Mouse (Mus musculus) hindbrain, embryonic 10.5 days (tissue): Measurements from ENCODE around the gene Myo16. TPM values are rescaled to one million over a fixed set of nuclear protein-coding genes. Genes with fewer than 3 reads are reported as not detected.

Experiments used
- DNase-seq: peaks from one replicate; pipeline ENCODE4 v3.0.0-alpha.2; 2017; ENCODE audit warnings: low spot score
- H3K27ac ChIP-seq: fragments of 300-500 bp; sonication (generic); 2 replicates; pipeline ENCODE4 v1.5.1; 2016; ENCODE audit warnings: mild to moderate bottlenecking, moderate library complexity
- H3K27me3 ChIP-seq: fragments of 300-500 bp; sonication (generic); 2 replicates; pipeline ENCODE4 v1.6.1; 2016; ENCODE audit warnings: mild to moderate bottlenecking; ENCODE audit not compliant: poor library complexity, insufficient read depth, severe bottlenecking
- H3K36me3 ChIP-seq: fragments of 300-500 bp; sonication (generic); 2 replicates; pipeline ENCODE4 v1.6.1; 2016; ENCODE audit warnings: mild to moderate bottlenecking, moderate library complexity
- H3K4me1 ChIP-seq: fragments of 300-500 bp; sonication (generic); replicated peaks from 2 replicates; pipeline ENCODE4 v1.6.1; 2016; ENCODE audit warnings: mild to moderate bottlenecking
- H3K4me3 ChIP-seq: fragments of 300-500 bp; sonication (generic); 2 replicates; pipeline ENCODE4 v1.5.1; 2016; ENCODE audit warnings: mild to moderate bottlenecking, moderate library complexity
- H3K9me3 ChIP-seq: fragments of 300-500 bp; sonication (generic); 2 replicates; pipeline ENCODE4 v1.6.1; 2016; ENCODE audit warnings: mild to moderate bottlenecking, moderate library complexity
- WGBS: fragments of 180-500 bp; shearing (Covaris S2); methylation state at CpG from one replicate; pipeline ENCODE4 v1.1.7; 2016; 5-methylcytosine and 5-hydroxymethylcytosine counted together
- polyA plus RNA-seq: library from polyadenylated mRNA; unstranded; fragments of >200 nt; fragmentation: Nextera tagmentation; extraction: Ambion mirVana; gene quantifications from 2 replicates; pipeline ENCODE4 v1.2.1, GENCODE M21; 2016

Myo16 gene
- polyA plus RNA-seq, 1 experiment from 2014 or later, result 2.8 TPM

GRCm38 (mm10) chr8:10561616-10562015, 407.9 kb downstream of the Myo16 start:
- Histone ChIP-seq H3K4me3 (no peak overlapping the region), H3K27me3 (no peaks in the 10 kb centered on the region), H3K27ac (no peak overlapping the region), H3K4me1 (peaks cover 23% of the 10 kb centered on the region), H3K36me3 (peaks cover 5% of the 10 kb centered on the region; the same call in 1 of the 2 replicates), H3K9me3 (no peaks in the 10 kb centered on the region)
- WGBS, result 76% methylated on average over 5 of the region's 5 CpGs
- no peak for DNase-seq

GRCm38 (mm10) chr8:10562046-10562445, 408.3 kb downstream of the Myo16 start:
- WGBS, result 69% methylated on average over 13 of the region's 13 CpGs
- Histone ChIP-seq H3K4me1 (peaks cover 23% of the 10 kb centered on the region), H3K27ac (no peak overlapping the region), H3K9me3 (no peaks in the 10 kb centered on the region), H3K27me3 (no peaks in the 10 kb centered on the region), H3K4me3 (no peak overlapping the region), H3K36me3 (peaks cover 5% of the 10 kb centered on the region; the same call in 1 of the 2 replicates)
- DNase-seq, result no peak

- WGBS, result 89% methylated on average over 9 of the region's 9 CpGs
- no peaks in the 10 kb centered on the region for H3K27me3 ChIP-seq
- peaks cover 23% of the 10 kb centered on the region for H3K4me1 ChIP-seq
- no peaks in the 10 kb centered on the region for H3K9me3 ChIP-seq
- no peak for DNase-seq
- no peak overlapping the region for H3K4me3 ChIP-seq
- peaks cover 5% of the 10 kb centered on the region; the same call in 1 of the 2 replicates for H3K36me3 ChIP-seq
- no peak overlapping the region for H3K27ac ChIP-seq
These were observed 408.9 kb downstream of the Myo16 start for GRCm38 (mm10) chr8:10562636-10563035.

- no peak overlapping the region for H3K27ac ChIP-seq
- 73% methylated on average over 11 of the region's 11 CpGs for WGBS
- H3K36me3 ChIP-seq, result peaks cover 10% of the 10 kb centered on the region
- peaks cover 19% of the 10 kb centered on the region for H3K4me1 ChIP-seq
- 0 out of 2 replicates have a peak, but pooled peaks cover 4% of the 10 kb centered on the region for H3K27me3 ChIP-seq
- no peak for DNase-seq
- no peak overlapping the region for H3K4me3 ChIP-seq
- H3K9me3 ChIP-seq, result no peaks in the 10 kb centered on the region
These were observed 411.7 kb downstream of the Myo16 start for GRCm38 (mm10) chr8:10565231-10566029.

- WGBS, result 80% methylated on average over 4 of the region's 4 CpGs
- peaks cover 14% of the 10 kb centered on the region for H3K4me1 ChIP-seq
- 0 out of 2 replicates have a peak, but pooled peaks cover 6% of the 10 kb centered on the region for H3K27me3 ChIP-seq
- peaks cover 6% of the 10 kb centered on the region; the same call in 1 of the 2 replicates for H3K36me3 ChIP-seq
- no peak for DNase-seq
- no peak overlapping the region for H3K4me3 ChIP-seq
- no peak overlapping the region for H3K27ac ChIP-seq
- H3K9me3 ChIP-seq, result no peaks in the 10 kb centered on the region
These were observed 414.7 kb downstream of the Myo16 start for GRCm38 (mm10) chr8:10568448-10568847.

GRCm38 (mm10) chr8:10574096-10574495, 420.4 kb downstream of the Myo16 start:
- no peaks in the 10 kb centered on the region for H3K9me3 ChIP-seq
- H3K27me3 ChIP-seq, result 0 out of 2 replicates have a peak, but pooled peaks cover 6% of the 10 kb centered on the region
- no peak overlapping the region for H3K27ac ChIP-seq
- 0 out of 2 replicates have a peak, but pooled peaks cover 2% of the 10 kb centered on the region for H3K4me1 ChIP-seq
- H3K4me3 ChIP-seq, result no peak overlapping the region
- peaks cover 6% of the 10 kb centered on the region; the same call in 1 of the 2 replicates for H3K36me3 ChIP-seq
- whole genome bisulfite sequencing, result 23% methylated on average over 6 of the region's 6 CpGs
- peak; percentile 83 for DNase-seq

GRCm38 (mm10) chr8:10575244-10575643, 421.5 kb downstream of the Myo16 start:
- Histone ChIP-seq H3K27me3 (0 out of 2 replicates have a peak, but pooled peaks cover 3% of the 10 kb centered on the region), H3K9me3 (no peaks in the 10 kb centered on the region), H3K27ac (no peak overlapping the region), H3K4me3 (no peak overlapping the region), H3K4me1 (0 out of 2 replicates have a peak, but pooled peaks cover under 1% of the 10 kb centered on the region), H3K36me3 (peaks cover 3% of the 10 kb centered on the region; the same call in 1 of the 2 replicates)
- no peak for DNase-seq
- WGBS, result 93% methylated on average over 10 of the region's 10 CpGs

- Histone ChIP-seq H3K4me1 (peaks cover 22% of the 10 kb centered on the region), H3K27ac (peak overlapping the region; percentile 59), H3K27me3 (peaks cover 4% of the 10 kb centered on the region; the same call in 1 of the 2 replicates), H3K9me3 (no peaks in the 10 kb centered on the region), H3K4me3 (no peak overlapping the region), H3K36me3 (no peaks in the 10 kb centered on the region)
- 31% methylated on average over 14 of the region's 14 CpGs for WGBS
- DNase-seq, result peak; percentile 27
These were observed 433.4 kb downstream of the Myo16 start for GRCm38 (mm10) chr8:10586956-10587744.

- Histone ChIP-seq H3K27me3 (no peaks in the 10 kb centered on the region), H3K9me3 (no peaks in the 10 kb centered on the region), H3K36me3 (no peaks in the 10 kb centered on the region), H3K4me3 (no peak overlapping the region), H3K27ac (no peak overlapping the region), H3K4me1 (peaks cover 27% of the 10 kb centered on the region)
- no peak for DNase-seq
- WGBS, result 90% methylated on average over 11 of the region's 11 CpGs
These were observed 435.8 kb downstream of the Myo16 start for GRCm38 (mm10) chr8:10589422-10589933.

GRCm38 (mm10) chr8:10592917-10593316, 439.2 kb downstream of the Myo16 start:
- Histone ChIP-seq H3K4me1 (peaks cover 5% of the 10 kb centered on the region; the same call in 1 of the 2 replicates), H3K27me3 (no peaks in the 10 kb centered on the region), H3K9me3 (no peaks in the 10 kb centered on the region), H3K36me3 (no peaks in the 10 kb centered on the region), H3K27ac (no peak overlapping the region), H3K4me3 (no peak overlapping the region)
- DNase-seq, result no peak
- 91% methylated on average over 6 of the region's 6 CpGs for WGBS

- 88% methylated on average over 3 of the region's 3 CpGs for WGBS
- H3K4me1 ChIP-seq, result peaks cover 5% of the 10 kb centered on the region; the same call in 1 of the 2 replicates
These were observed 442.6 kb downstream of the Myo16 start for GRCm38 (mm10) chr8:10596353-10596752.

GRCm38 (mm10) chr8:10597595-10597994, 443.9 kb downstream of the Myo16 start:
- no peak overlapping the region for H3K27ac ChIP-seq
- no peak for DNase-seq
- WGBS, result 81% methylated on average over 5 of the region's 5 CpGs
- no peaks in the 10 kb centered on the region for H3K36me3 ChIP-seq
- peaks cover 5% of the 10 kb centered on the region; the same call in 1 of the 2 replicates for H3K4me1 ChIP-seq
- no peaks in the 10 kb centered on the region for H3K9me3 ChIP-seq
- no peaks in the 10 kb centered on the region for H3K27me3 ChIP-seq
- no peak overlapping the region for H3K4me3 ChIP-seq

More at GRCm38 (mm10) chr8:10596353-10596752, 442.6 kb downstream of the Myo16 start:
- H3K4me3 ChIP-seq, result no peak overlapping the region
- H3K36me3 ChIP-seq, result no peaks in the 10 kb centered on the region
- H3K27me3 ChIP-seq, result no peaks in the 10 kb centered on the region
- no peaks in the 10 kb centered on the region for H3K9me3 ChIP-seq
- no peak for DNase-seq
- H3K27ac ChIP-seq, result no peak overlapping the region
